Mouse (Mus musculus) CD4-positive naive resting alpha-beta T cell, adult 76 days (primary cell): ENCODE data around the gene C9. TPM values are rescaled to one million over a fixed set of nuclear protein-coding genes. Genes with fewer than 3 reads are reported as not detected.

Experiments used
- total RNA-seq: library from RNA; stranded (reverse); gene quantifications from one replicate; pipeline ENCODE4 v1.2.4, GENCODE M21; 2023

Gene C9
- not detected for total RNA-seq

GRCm38 (mm10) chr15:6445135-6445534 lies at the start of gene C9:
Gene C9 (plus strand): TSS chr15:6445327.

GRCm38 (mm10) chr15:6522653-6523167 lies 77.6 kb downstream of the C9 start, which contains the start of gene Fyb:
Gene Fyb (plus strand): TSS chr15:6522853.

Other genes with a start within 250 kb of the C9 start
- not detected for gene Dab2, start 145.5 kb upstream of the C9 start, total RNA-seq
- 981 TPM for gene Fyb, start 77.5 kb downstream of the C9 start, total RNA-seq